Mouse (Mus musculus) heart, postnatal 0 days (tissue): Measurements from ENCODE around the gene Tubb2b.

Experiments
- CTCF ChIP-seq: IDR thresholded peaks from 2 replicates; pipeline ENCODE4 v1.5.1; 2016; ENCODE audit warnings: antibody characterized with exemption, control low read depth, low read depth
- EP300 ChIP-seq: IDR thresholded peaks from 2 replicates; pipeline ENCODE4 v1.6.1; 2016; ENCODE audit warnings: antibody characterized with exemption, low read depth

DNA sequence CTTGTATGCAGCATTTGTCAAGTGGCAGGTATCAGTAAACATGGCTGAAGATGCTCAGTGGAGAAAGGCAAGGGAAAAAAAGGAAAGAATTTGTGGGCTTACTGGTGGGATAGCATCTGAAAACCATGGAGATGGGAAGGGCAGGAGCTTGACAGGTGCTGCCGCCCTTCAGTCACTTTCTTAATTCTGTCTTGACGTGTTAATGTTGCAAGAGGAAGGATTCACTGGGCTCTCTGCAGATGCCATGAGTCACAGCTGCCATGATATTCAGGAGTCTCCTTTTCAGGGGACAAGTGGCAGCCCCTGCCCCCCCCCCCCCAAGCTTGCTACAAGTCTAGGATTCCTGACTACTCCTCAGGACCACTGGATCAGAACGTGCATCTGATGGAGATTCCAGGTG, 18.4 kb downstream of the Tubb2b start:
- TF ChIP-seq EP300 (no peak), CTCF (no peak)
